Mouse (Mus musculus): ENCODE results near the gene Lrrc74a.
A peak's percentile ranks its signal among the peaks of the same experiment; 100 is the strongest.

The Lrrc74a gene

GRCm38 (mm10) chr12:86721453-86721852 is 12.7 kb upstream of the Lrrc74a start:
- no peak for DNase-seq

- no peak for DNase-seq
Measured at GRCm38 (mm10) chr12:86724300-86724699, 9.9 kb upstream of the Lrrc74a start.

- DNase-seq = no peak
Measured at GRCm38 (mm10) chr12:86725706-86726105, 8.5 kb upstream of the Lrrc74a start.

- peak; percentile 98 for DNase-seq
Measured at GRCm38 (mm10) chr12:86726120-86726640, 8.0 kb upstream of the Lrrc74a start, which contains the start of gene Angel1. Gene Angel1, minus strand, starts transcription at chr12:86726460.

- no peak for DNase-seq
Measured at GRCm38 (mm10) chr12:86761036-86761435, 26.9 kb downstream of the Lrrc74a start.

- no peak for DNase-seq
Measured at GRCm38 (mm10) chr12:86764060-86764459, 29.9 kb downstream of the Lrrc74a start.

GRCm38 (mm10) chr12:86766467-86766866 is 32.3 kb downstream of the Lrrc74a start:
- DNase-seq = no peak

- peak; percentile 74 for DNase-seq
Measured at GRCm38 (mm10) chr12:86767868-86768631, 33.9 kb downstream of the Lrrc74a start.

GRCm38 (mm10) chr12:86768986-86769580 is 34.9 kb downstream of the Lrrc74a start:
- peak; percentile 85 for DNase-seq

- DNase-seq = no peak
Measured at GRCm38 (mm10) chr12:86769819-86770218, 35.6 kb downstream of the Lrrc74a start.

- peak; percentile 90 for DNase-seq
Measured at GRCm38 (mm10) chr12:86770261-86770670, 36.1 kb downstream of the Lrrc74a start.

GRCm38 (mm10) chr12:86770927-86771326 is 36.8 kb downstream of the Lrrc74a start:
- no peak for DNase-seq

GRCm38 (mm10) chr12:86771823-86772427 is 37.8 kb downstream of the Lrrc74a start:
- peak; percentile 95 for DNase-seq

GRCm38 (mm10) chr12:86772551-86772950 is 38.4 kb downstream of the Lrrc74a start:
- DNase-seq = no peak

GRCm38 (mm10) chr12:86775561-86776280 is 41.6 kb downstream of the Lrrc74a start:
- peak; percentile 57 for DNase-seq

- DNase-seq = no peak
Measured at GRCm38 (mm10) chr12:86776341-86776860, 42.2 kb downstream of the Lrrc74a start.

- DNase-seq = no peak
Measured at GRCm38 (mm10) chr12:86778531-86778930, 44.4 kb downstream of the Lrrc74a start.

- DNase-seq = peak; percentile 71
Measured at GRCm38 (mm10) chr12:86779206-86779989, 45.2 kb downstream of the Lrrc74a start.

GRCm38 (mm10) chr12:86781654-86782202 is 47.6 kb downstream of the Lrrc74a start:
- DNase-seq = peak; percentile 57

GRCm38 (mm10) chr12:86786149-86787019 is 52.2 kb downstream of the Lrrc74a start:
- no peak for DNase-seq

All from kidney, postnatal 14 days (tissue).